Mouse (Mus musculus): ENCODE measurements at regions not wholly inside any gene's neighbourhood (a gene's known extent, or its start where the extent isn't known, plus 50 kb on each side); places are given as distances from the start of the nearest gene placed in this dataset.

DNA sequence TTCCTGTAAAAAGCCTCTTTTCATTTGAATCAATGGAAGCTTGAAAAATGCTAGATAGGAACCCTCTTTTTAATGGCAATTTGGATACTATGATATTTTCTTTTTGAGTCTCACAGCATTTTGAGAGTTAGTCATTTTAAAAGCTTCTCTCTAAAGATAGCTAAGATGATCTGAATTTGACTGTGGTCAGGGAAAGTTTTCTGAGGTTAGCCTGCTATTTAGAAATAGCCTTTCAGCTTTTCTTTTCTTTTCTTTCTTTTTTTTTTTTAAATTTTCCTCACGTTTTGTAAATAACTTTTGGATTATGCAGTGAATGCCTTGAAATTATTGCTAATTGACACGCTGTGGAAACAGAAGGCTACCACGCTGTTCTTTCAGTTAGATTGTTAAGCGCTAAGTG, 387.3 kb upstream of the Zeb2 start:
- no peak for DNase-seq (ENCODE audit: low spot score)

DNA sequence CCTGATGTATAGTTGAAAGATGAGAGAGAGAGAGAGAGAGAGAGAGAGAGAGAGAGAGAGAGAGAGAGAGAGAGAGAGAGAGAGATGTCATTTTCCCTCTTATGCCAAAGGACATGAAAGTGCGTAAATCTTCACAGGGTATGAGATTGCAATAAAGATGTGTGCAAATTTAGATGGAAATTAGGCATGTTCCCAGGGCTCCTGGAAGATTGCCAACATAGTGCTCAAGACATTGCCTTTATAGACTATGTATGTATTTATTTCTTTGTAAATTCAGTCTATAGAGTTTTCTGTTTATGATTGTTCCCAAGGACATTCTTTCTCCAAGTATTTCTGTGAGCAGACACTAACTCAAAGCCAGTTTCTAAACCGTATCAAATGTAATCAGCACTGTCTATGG, 376.5 kb upstream of the Zeb2 start:
- DNase-seq (ENCODE audit: low spot score) = no peak

DNA sequence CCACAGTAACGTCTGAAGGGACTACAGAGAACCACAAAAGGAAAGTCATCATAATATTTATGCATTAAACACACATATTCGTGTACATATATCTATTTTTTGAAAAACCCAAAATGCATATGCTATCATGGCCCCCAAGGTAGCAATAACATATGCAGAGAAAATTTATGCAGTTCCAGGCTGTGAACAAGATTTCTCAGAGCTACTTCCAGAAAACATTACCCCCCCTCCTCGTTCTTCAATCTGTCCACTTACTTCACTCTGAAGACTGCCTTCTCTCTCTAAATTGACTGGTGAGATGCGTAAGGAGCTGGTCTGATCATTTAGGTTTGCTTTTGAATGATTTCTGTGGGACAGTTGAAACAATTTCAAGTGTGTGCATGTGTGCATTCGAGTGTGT, 369.3 kb upstream of the Zeb2 start:
- no peak for DNase-seq (ENCODE audit: low spot score)

DNA sequence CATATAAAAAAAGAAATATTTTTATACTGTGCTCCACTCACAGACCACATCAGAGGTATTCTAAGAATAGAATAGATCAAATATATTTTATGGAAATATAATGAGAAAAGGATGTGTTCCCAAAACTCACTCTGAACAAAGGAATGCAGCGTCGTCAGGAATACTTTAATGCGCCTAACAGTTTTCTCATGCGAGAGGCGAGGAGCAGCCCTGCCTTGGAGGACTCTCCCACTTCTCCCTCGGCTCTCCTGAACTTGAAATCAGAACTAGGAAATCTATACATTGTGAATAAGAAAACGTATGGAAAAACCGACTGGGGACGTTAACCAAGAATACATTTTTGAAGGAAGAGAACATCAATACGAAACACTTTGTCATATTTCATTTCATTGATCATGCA, 368.3 kb upstream of the Zeb2 start:
- no peak for DNase-seq (ENCODE audit: low spot score)

GRCm38 (mm10) chr2:45480671-45481070, 363.5 kb upstream of the Zeb2 start:
- DNase-seq (ENCODE audit: low spot score) = no peak

GRCm38 (mm10) chr2:45475996-45476395, 358.8 kb upstream of the Zeb2 start:
- DNase-seq (ENCODE audit: low spot score) = no peak

DNA sequence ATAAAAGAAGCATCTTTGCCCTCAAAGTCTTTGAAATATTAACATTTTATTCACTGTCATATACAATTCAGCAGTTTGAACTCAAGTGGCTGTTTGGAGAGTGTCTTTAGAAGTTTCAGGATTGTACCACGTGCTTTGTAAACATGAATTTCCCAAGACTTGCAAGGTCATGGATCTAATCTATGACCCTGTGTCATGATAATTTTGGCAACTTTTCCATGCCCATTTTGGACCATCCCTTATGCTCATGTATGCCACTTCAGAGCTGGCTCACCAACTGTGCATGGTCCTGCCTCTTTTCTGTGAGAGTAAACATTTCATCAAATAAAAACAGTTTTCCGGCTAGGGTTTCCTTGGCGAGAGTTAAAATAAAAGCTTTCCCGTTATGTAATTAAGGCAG, 347.1 kb upstream of the Zeb2 start:
- DNase-seq (ENCODE audit: low spot score) = no peak

DNA sequence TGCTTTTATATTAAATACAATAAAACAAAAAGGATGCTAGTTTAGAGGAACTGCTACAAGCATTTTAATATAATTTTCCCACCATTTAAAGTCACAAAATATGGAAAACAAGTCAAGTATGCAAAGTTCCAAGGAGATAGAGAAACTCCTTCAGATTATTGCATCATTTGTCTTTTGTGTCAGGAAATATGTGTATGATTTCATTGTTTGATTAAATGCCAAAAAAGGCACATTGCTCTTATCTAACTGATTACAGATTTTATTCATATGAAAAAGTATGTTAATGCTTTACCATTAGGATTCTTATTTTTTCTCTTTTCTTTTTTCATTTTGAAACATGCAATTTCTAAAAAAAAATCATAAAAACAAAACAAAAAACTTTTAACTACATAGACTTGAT, 342.2 kb upstream of the Zeb2 start:
- no peak for DNase-seq (ENCODE audit: low spot score)

- no peak for DNase-seq (ENCODE audit: low spot score)
Measured at GRCm38 (mm10) chr2:45454811-45455210, 337.6 kb upstream of the Zeb2 start.

- DNase-seq (ENCODE audit: low spot score) = no peak
Measured at GRCm38 (mm10) chr2:45439146-45439545, 322.0 kb upstream of the Zeb2 start.

- no peak for DNase-seq (ENCODE audit: low spot score)
Measured at GRCm38 (mm10) chr2:45438739-45439138, 321.5 kb upstream of the Zeb2 start.

- DNase-seq (ENCODE audit: low spot score) = no peak
Measured at GRCm38 (mm10) chr2:45435261-45435980, 318.2 kb upstream of the Zeb2 start.

- DNase-seq (ENCODE audit: low spot score) = no peak
Measured at GRCm38 (mm10) chr2:45434789-45435188, 317.6 kb upstream of the Zeb2 start.

- DNase-seq (ENCODE audit: low spot score) = no peak
Measured at GRCm38 (mm10) chr2:45434169-45434568, 317.0 kb upstream of the Zeb2 start.

GRCm38 (mm10) chr2:45431366-45431765, 314.2 kb upstream of the Zeb2 start:
- no peak for DNase-seq (ENCODE audit: low spot score)

- no peak for DNase-seq (ENCODE audit: low spot score)
Measured at GRCm38 (mm10) chr2:45421774-45422173, 304.6 kb upstream of the Zeb2 start.

DNA sequence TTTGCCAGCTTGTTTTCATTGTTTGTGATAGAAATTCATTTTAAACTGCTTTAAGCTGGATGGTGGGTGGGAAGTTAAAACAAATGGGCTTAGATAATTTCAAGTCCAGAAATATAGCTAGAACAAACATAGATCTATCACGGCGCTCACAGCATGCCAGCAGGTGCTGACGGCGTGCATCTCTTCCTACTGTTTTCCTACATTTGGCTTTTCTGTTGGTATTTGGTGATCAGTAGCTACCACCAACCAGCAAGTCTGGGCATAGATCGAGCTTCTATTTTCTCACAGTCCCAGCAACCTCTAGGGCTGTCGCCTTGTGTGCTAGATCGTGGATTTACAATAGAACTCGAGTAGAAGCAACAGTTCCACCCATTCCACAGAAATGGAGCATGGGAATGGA, 290.9 kb upstream of the Zeb2 start:
- no peak for DNase-seq (ENCODE audit: low spot score)

DNA sequence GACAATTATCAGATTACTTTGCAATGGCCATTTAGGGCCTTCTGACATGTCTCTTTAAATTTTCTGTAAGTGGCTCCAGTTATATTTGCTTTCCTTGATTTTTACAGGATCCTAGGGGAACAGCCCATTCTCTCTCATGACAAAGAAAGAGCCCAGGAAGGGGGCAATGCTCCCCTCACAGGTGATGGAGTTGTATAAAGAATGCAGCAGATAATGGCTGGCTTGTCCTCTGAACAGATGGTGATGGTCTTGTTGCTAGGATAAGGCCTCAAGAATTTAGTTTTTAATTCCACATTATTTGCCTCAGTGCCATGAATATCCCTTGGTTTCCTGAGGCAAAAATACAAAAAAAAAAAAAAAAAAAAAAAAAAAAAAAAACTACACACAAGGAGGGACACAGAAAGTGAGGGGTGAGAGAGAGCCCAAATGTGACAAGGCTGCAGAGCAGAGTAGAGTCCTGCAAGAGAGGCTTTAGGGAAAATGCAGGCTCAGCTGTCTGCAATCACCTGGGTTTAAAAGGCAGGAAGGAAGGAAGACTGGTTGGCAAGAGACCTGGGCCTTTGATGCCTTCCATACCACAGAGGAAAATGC, 272.8 kb upstream of the Zeb2 start:
- DNase-seq (ENCODE audit: low spot score) = no peak

DNA sequence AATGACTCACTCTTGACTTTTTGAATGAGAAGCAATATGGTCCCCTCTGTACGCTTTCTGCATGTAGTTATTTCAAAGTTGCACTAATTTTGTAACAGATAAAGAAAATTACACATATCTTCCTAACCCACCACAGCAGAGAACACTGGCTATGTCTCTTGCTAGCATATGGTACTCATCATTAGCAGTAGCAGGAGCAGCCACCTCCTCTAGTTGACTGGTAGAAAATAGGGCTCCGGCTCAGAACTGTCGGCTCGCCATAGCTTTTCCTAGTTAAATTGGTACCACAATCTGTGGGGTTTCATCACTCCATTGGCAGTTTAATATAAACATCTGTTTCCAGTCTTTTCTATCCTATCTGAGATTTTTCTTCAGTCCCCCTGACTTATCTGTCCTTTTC, 254.1 kb upstream of the Zeb2 start:
- no peak for DNase-seq (ENCODE audit: low spot score)

GRCm38 (mm10) chr2:45370615-45370968, 253.4 kb upstream of the Zeb2 start:
- no peak for DNase-seq (ENCODE audit: low spot score)

DNA sequence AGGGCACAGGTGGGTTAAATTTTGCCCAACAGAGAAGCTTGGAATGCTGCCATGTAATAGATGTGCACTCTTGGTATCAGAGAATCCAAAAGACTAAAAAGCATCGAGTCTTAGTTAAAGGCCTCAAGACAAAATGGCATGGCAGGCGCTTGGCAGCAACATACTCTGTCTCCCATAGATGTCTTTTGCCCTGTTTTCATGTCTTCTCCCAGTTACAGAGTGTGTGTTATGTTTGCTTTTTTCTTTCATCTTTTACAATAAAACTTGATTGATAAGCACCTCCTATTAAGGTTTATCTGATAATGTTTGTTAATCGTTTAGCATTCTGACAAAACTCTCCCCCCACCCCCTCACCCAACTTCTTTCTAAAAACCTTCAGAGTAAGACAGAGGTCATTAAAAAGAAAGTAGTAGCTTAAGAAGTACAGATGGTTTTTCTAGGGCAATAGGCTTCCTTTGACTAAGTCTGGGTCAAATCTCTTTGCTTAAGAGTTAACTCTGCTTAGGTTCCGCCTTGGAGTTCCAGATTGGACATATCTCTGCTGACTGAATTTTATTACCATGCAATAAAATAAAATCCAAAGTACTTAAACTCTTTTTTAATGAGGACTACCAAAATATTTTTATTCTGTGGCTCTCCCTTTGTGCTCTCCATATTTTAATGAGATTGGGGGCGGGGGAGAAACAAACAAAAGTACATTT, 252.9 kb upstream of the Zeb2 start:
- DNase-seq (ENCODE audit: low spot score) = no peak

GRCm38 (mm10) chr2:45369432-45369831, 252.2 kb upstream of the Zeb2 start:
- no peak for DNase-seq (ENCODE audit: low spot score)

DNA sequence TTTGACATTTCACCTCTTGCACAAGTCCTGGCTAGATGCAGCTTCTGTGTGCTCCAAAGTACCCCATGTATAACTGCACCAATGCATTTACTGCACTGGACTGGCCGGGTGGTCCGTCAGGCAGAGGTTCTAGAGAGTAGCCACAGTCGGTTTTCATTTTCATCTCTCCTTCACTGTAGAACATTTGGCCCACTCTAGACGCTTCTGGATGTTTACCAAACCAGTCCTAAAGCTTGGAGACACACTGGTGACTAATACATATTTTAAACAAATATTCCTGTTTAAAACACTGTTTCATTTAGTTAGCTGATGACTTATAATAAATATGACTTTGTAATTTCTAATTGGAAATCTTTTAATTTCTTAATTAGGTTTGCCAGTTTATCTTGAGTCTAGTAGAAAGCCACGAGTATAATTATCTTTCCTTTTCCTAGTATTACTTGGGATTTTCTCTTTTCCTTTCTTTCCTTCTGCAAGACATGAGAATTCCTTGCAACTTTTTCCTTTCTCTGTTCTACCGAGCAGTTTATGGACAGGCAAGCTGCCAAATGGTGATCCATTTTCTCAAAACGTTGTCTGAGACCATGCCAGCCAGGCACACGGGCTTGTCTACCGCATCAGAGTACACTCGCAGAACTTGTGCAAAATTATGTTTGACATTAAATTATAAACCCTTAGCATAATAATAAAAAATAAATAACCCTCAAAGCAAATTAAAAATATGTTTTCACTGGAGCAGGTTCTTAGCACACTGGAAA, 250.4 kb upstream of the Zeb2 start:
- DNase-seq (ENCODE audit: low spot score) = no peak

Data from urinary bladder, postnatal 25 days (tissue).